Mouse (Mus musculus): ENCODE measurements around the gene Phyh.
"Not testable (repeated sequence)": the region's sequence is repeated elsewhere in the genome, so short reads cannot be mapped to it uniquely, and the experiment has no call there.

Gene Phyh

GRCm38 (mm10) chr2:4917326-4918021 is 1.3 kb upstream of the Phyh start:
- peak; percentile 78 for DNase-seq (ENCODE audit: low read depth, low spot score)

DNA sequence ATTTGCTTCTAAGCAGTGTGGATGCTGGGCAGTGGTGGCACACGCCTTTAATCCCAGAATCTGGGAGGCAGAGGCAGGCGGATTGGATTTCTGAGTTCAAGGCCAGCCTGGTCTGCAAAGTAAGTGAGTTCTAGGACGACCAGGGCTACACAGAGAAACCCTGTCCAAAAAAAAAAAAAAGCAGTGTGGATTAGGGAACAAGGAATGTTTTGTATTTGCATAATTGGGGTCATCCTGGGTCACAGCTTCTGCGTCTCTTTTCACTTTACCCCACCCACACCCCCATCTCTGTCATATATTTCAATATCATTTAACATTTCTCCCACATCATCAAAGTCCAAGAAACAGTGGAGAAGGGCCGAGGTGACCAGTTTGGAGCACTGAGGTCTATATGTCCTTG is 2.2 kb downstream of the Phyh start:
- no peak for DNase-seq (ENCODE audit: low read depth, low spot score)

- DNase-seq (ENCODE audit: low read depth, low spot score), result no peak
Measured at GRCm38 (mm10) chr2:4922476-4923164, 3.8 kb downstream of the Phyh start.

DNA sequence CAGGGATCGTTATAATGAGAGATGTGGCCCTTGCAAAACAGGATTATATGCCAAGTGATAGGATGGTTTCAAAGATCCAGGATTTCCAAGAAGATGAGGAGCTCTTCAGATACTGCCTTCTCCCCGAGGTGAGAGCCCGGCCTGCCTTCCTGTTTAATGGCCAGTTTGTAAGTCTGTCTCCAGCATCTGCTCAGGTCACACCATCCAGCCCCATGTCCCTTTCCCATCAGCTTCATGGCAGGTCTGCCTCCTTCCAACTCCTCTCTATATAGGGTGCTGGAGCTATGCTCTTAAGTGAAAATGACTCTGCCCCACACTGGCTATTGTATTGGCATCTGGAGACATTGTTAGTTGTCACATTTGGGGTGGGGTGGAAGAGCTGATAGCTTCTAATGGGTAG is 8.6 kb downstream of the Phyh start:
- DNase-seq (ENCODE audit: low read depth, low spot score), result no peak

DNA sequence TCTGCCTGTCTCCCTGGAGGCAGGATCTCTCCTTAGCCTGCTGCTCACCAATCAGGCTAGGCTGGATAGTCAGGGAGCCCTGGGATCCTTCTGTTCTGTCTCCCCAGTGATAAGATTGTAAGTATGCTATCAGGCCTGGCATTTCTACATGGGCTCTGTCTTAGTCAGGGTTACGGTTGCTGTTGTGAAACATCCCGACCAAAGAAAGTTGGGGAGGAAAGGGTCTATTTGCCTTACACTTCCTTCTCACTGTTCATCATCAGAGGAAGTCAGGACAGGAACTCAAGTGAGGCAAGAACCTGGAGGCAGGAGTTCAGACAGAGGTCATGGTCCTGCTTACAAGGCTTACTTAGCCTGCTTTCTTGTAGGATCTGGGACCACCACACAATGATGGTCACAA is 10.4 kb downstream of the Phyh start:
- no peak for DNase-seq (ENCODE audit: low read depth, low spot score)

DNA sequence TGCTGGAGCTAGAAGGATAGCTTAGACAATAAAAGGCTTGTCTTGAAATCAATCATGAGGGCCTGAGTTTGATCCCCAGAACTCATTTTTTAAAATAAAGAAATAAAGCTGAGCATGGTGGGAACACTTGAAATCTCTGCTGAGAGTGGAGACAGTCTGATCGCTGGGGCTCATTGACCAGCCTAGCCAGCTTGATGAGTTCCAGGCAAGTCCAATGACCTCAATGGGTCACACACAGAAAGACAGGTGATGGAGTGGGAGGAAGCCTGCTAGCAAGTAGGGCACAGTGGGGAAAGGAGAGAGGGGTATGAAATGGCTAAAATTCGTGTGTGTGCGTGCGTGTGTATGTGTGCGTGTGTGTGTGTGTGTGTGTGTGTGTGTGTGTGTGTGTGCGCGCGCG is 15.7 kb downstream of the Phyh start:
- DNase-seq (ENCODE audit: low read depth, low spot score), result no peak

GRCm38 (mm10) chr2:4937931-4938330 is 19.1 kb downstream of the Phyh start:
- no peak for DNase-seq (ENCODE audit: low read depth, low spot score)

DNA sequence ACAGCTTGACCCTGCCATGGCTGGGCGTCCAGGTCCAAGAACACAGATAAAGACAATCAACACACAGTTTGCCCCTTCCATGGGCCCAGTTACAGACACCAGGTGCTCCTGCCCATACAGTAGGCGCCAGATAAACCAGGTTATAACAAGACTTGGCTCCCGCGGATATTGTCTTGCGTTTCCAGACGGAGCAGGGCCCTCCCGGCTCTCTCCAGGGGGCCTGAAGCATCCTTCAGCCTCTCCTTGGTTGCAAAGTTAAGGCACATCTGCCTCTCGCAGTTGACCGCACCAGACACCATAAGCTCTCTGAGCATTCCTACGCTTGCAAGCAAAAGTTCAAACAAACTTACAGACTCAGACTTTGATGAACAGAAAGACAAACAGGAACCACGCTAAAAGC is 22.0 kb downstream of the Phyh start:
- DNase-seq (ENCODE audit: low read depth, low spot score), result no peak

DNA sequence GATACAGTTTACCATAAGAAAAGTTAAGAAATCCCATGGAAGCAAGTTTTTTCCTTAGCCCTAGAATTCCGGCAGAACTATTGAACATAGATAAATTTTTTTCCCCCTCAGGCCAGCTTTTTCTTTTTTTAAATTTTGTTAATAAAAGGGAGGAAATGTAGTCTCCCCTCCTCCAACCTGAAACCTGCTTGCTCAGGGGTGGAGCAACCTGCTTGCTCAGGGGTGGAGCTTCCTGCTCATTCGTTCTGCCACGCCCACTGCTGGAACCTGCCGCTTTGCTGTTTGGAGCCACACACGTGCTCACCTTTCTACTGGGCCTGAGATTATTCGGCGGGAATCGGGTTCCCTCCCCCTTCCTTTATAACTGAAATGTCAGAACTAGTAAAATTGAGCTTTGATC is 30.9 kb downstream of the Phyh start:
- not testable (repeated sequence) for DNase-seq (ENCODE audit: low read depth, low spot score)

DNA sequence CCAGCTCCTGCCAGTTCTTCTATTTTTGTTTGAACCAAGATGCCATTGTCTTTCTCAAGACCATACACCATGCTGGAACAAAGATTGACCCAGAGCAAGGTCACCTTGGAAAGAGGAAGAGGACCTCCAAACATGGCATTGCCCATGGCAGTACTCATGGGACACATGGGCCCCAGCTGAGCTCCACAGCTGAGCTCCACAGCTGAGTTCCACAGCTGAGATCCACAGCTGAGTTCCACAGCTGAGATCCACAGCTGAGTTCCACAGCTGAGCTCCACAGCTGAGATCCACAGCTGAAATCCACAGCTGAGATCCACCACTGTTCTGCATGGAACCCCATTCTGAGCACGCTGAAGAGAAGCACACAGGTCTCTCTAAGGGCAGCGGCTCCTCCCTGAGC is 32.2 kb downstream of the Phyh start:
- DNase-seq (ENCODE audit: low read depth, low spot score), result no peak

DNA sequence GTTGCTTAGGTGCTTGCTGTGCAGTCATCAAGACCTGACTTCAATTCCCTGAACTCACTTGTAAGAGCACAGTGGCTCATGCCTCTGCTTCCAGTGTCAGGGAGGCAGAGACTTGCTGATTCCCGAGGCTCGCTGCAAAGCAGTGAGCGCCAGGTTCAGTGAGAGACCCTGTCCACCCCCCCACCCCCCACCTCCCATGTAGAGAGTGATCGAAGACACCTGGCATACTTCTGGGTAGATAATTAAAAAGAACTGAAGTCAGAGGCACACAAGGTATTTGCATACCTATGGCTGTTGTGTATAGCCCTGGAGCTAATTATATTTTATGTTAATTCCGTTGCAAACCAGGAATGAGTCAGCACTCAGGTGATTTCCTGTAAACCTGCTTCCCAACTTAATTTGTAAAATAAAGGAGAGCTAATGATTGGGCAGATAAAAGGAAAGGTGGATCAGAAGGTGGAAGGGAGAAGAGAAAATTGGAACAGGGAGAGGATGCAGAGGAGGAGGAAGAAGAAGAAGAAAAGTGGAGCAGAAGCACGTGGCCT is 35.5 kb downstream of the Phyh start:
- DNase-seq (ENCODE audit: low read depth, low spot score), result no peak

- DNase-seq (ENCODE audit: low read depth, low spot score), result peak; percentile 28
Measured at GRCm38 (mm10) chr2:4958039-4958438, 39.2 kb downstream of the Phyh start.

DNA sequence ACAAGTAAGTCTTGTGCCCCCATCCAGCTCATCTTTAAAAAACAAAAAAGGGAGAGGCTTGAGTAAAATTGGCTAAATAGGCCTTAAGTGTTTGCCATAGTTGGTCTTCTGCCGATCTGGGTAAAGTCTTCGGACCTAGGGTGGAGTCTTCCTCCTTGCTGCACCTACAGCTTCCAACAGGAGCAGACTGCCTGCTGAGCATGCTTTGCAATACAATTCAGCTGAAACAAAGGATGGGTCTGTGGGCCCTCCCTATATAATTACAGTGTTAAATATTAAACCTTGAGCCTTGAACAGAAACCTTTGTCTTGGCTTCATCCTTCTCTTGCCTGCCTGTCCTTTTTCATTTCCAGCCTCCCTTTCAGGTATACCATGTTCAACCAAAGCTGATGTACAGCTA is 49.0 kb downstream of the Phyh start:
- no peak for DNase-seq (ENCODE audit: low read depth, low spot score)

GRCm38 (mm10) chr2:4969083-4969482 is 50.3 kb downstream of the Phyh start:
- DNase-seq (ENCODE audit: low read depth, low spot score), result no peak

DNA sequence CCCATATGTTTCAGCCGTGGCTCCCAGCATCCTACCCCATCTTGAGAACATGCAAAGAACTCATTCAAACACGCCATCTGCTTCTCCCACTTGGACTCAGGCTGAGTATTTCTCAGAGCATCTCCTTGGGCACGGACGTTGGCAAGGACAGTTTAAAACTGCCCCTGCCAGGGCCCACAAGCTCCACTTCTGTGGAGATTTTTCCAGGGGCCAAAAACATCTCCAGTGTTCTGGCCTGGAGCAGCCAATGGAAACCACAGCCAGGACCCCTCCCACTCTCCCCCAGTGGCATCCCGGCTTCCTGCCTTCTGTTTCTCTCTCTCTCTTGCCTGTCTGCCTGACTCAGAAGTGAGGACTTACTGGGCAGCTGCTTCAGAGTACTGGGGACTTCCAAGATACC is 57.0 kb downstream of the Phyh start, which contains the start of gene Ucma:
Gene Ucma, plus strand, starts transcription at position 316 of the 400 bp plus-strand sequence.
- DNase-seq (ENCODE audit: low read depth, low spot score), result no peak

DNA sequence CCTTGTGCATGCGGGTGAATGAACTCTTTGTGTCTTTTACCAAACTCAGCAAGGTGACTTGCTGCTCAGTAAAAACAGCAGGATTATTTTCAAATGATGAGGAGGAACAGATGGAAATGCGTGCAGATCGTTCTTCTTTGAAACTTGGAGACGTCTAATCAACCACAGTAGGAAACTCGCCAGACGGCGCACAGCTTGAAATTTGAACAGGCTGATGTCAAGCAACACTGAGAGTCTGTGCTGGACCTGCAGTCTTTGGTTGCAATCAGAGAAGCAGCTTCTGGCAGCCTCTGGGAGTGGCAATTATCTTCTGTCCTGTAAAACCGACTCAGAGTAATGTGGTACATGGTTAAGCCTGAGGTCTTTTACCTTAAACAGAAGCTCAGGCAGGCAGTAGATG is 59.3 kb downstream of the Phyh start:
- peak; percentile 43 for DNase-seq (ENCODE audit: low read depth, low spot score)

DNA sequence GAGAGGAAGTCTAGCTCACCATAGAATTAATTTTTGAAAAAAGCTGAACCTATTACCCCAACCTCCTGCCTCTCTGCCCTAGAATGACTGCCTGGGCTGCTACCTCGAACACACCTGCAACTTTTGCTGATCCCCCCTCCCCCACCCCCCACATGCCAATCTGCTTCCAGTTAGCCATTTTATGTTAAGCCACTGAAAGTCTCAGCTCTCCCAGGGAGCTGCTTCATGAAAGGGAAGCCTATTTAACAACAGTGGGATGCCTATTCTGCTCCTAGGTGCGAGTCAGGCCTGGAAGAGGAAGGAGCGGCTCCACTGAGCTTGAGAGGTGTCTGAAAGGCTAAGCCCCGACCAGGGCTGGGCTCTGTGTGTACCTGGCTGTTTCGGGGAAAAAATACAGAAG is 65.2 kb downstream of the Phyh start:
- peak; percentile 66 for DNase-seq (ENCODE audit: low read depth, low spot score)

DNA sequence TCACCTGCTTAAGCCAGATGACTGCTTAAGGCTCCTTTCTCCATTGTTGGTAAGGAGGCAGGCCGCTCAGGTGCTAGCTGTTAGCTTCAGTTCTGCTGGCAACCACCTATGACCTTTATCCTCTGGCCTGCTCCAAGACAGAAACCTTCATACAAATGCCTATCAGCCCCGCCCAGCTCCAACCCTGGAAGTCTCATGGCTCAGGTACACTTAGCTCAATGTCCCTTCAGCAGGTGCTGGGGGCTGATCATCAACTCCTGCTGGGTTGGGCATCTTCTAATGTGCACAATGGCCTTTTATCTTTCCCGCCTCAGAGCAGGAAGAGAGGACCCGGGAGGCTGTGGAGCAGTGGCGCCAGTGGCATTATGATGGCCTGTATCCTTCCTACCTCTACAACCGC is 66.2 kb downstream of the Phyh start:
- DNase-seq (ENCODE audit: low read depth, low spot score), result no peak

- no peak for DNase-seq (ENCODE audit: low read depth, low spot score)
Measured at GRCm38 (mm10) chr2:4986798-4987197, 68.0 kb downstream of the Phyh start.

DNA sequence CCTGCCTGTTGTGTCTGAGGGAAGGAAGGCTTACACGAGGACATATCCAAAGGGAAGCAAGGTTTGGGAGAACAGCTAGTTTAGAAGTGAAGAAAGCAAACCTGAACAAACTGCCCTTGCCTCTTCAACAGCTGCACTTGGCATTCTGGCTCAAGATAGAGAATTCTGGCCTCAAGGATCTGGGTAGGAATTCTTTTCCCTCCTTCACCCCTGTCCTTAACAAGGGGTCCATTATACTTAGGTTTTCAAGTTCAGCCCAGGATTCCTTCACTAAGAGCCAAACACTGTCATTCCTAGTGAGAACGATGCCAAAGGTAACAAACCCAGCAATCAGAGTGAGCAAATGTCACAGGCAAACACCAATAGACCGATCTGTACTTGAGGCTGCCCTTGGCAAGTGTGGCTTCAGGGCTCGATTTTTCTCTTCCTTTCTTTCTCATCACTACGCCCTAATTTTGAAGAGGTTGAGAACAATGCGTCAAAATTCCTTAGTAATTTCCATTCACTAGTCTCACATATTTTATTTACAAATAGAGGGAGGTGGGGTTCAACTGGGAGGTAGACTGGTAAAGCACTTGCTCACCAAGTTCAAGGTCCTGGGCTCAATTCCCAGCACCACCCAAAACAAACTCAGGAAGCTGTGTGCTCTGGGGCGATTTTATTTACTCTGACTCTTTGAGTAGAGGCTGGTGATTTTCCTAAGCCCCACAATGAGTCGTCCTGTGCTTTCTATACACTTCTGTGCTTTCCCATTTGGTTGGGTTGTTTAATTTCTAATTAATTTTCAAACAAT is 68.8 kb downstream of the Phyh start:
- no peak for DNase-seq (ENCODE audit: low read depth, low spot score)

All from forelimb bud, embryonic 11.5 days (tissue).